Mouse (Mus musculus): Measurements from ENCODE around the gene Aar2.
"Not testable (repeated sequence)": the region's sequence is repeated elsewhere in the genome, so short reads cannot be mapped to it uniquely, and the experiment has no call there.

Aar2 gene

DNA sequence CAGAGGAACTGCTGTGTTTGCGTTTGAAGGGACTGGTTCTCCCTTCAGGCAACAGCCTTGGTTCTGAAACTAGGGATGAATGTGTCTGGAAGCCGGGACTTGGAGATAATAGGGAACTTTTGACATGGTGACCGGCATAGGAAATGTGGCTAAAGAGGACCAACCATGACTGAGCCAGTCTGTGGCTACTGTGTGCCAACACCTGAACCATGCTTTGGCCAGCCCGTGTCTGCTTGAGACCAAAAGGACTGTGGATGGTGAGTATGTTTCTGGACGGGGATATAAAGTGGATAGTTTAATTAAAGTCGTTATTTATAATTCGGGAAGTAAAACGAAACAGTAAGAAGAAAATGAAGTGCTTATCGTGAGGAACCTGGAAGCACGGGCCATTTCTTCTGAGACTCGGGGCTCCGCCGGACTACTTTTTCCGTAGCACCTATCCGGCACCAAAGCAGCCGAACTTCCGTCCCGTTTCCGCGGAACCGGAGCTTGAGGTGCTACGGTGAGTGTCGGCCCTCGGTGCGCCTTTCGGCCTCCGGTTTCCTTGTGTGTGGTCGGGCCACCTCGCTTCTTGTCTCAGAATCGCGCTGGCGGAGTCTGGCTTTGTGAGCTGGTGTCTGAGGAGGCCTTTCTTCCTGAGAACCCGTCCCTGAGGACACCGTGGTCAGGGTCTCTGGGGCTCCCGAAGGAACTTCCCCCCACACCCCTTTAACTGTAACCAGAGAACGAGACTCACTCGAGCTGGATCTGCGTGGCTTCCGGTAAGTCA is at the start of gene Aar2:
Gene Aar2 (plus strand): TSS at position 462 of the 769 bp plus-strand sequence.
- DNase-seq (ENCODE audit: low spot score) = peak; percentile 87

DNA sequence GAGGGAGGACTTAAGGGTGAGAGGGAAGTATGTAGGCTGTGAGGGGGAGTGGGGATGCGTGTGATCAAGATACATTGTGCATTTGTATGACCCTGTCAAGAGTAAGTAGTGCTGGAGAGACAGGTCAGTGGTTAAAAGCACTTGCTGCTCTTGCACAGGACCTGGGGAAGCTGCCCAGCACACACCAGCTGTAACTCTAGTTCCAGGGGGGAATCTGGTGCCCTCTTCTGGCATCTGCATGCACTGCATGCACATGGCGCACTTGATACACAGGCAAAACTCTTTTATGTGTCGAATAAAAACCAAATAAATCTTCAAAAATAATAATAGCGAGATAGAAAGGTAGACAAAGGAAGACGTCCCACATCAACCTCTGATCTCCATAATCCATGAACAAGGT is 49.5 kb upstream of the Aar2 start:
- peak; percentile 81 for DNase-seq (ENCODE audit: low spot score)

DNA sequence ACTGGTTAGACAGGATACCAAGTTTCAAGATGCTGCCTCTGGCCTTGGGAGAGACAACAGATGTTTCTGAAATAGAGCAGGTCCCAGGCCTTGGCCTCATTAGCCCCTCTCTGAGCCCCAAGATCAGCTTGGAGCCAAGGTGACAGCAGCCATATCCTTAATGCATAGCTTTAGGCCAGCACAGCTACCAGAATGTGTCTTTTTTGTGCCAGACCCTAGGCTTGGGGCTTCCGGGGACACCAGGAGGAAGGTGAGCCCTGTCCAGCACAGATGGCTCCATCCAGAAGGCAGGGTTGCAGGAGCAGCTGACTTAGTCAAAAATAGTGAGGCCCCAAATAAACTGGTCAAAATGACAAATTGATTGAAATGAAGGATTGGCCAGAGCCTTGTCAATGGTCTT is 46.4 kb upstream of the Aar2 start:
- no peak for DNase-seq (ENCODE audit: low spot score)

DNA sequence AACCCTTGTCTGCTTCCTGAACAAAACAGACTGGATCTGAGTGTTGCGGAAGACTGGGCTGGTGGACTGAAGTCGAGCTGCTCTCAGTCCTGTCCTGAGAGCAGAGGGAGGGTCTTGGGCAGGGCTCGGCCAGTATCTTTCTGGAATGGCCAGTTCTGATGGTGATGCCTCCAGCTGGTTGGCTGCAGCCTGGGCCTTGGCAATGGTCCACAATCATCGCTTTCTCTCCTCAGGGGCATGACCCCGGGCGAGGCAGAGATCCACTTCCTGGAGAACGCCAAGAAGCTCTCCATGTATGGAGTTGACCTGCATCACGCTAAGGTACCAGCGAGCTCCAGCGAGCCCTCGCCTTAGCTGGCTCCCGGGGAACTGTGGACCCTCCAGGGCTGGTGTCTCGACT is 41.9 kb upstream of the Aar2 start:
- no peak for DNase-seq (ENCODE audit: low spot score)

DNA sequence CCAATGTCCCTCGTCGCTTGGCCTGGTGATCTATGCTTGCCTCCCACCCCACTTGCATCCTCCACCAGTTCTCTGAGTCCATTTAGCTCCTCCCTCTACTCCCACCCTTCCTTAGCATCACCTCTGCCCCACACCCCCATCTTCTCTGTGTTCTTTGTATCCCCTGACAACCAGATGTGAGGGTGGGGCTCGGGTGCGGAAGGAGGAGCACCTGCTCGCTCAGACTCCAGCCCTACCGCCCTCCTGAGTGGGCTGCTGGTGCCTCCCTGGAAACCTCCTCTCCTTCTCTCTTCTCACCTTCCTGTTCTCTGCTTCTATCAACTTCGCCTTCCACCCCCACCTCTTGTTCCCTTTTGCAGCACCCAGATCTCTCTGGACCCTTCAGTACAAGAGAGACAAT is 35.4 kb upstream of the Aar2 start:
- no peak for DNase-seq (ENCODE audit: low spot score)

DNA sequence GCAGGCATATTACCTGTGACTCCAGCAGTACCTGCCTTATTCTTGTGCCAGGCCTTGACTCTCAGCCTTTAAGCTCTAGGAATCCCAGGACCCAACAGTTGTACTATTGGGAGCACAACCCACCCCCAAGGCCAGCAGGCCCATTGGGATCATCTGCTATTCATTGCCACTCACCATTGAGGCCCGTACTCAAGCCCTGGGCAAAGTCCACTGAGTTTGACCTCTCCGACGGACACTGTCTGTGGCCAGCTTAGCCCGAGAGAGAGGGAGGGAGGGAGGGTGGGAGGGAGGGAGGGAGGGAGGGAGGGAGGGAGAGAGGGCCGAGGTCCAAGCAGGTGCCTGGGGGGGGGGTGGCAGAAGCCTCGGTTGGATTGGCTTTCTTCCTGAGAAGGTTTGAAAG is 34.8 kb upstream of the Aar2 start:
- DNase-seq (ENCODE audit: low spot score) = no peak

DNA sequence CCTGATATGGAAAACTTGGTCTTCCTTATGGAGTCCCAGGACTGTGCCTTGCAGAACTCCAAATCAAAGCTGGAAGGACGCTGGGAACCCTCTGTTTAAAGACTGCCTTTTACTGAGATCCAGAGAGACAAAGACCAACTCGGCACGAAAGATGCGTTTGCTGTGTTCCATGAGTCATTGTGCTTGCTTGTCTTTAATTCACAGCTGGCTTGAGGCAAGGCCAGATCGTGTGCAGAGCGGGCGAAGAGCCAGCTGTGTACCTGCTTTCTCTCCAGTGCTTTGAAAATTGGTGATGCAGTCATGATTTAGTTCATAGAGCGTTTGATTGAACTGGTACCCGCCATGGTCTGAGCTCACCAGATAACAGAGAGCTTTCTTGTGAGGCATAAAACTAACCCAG is 32.3 kb upstream of the Aar2 start:
- no peak for DNase-seq (ENCODE audit: low spot score)

DNA sequence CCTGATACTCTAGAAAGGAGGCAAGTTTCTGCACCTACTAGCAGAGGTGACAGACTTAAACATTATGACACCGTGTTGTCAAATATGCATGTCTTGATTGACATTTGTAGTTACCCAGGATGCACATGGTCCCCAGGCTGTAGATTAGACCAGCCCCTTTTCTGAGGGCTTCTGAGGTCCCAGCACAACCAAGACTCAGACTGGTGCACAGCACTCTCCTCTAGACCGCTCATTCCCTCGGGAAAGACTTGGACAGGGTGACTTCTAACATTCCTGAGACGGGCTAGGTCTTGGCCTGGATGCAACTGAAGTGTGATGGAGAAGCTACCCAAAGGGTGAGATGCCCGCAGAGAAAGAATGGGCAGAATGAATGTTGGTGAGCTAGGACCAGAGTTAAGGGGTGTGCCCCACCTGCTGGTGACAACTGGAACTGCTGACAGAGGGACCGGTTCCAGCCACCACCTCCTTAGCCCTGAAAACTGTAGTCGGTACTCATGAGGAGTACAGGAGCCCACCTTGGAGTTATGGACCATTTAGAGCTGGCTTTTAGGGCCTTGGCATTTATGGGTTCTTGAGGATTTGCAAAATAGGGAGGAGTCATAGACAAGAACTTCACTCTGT is 31.7 kb upstream of the Aar2 start:
- peak; percentile 80 for DNase-seq (ENCODE audit: low spot score)

DNA sequence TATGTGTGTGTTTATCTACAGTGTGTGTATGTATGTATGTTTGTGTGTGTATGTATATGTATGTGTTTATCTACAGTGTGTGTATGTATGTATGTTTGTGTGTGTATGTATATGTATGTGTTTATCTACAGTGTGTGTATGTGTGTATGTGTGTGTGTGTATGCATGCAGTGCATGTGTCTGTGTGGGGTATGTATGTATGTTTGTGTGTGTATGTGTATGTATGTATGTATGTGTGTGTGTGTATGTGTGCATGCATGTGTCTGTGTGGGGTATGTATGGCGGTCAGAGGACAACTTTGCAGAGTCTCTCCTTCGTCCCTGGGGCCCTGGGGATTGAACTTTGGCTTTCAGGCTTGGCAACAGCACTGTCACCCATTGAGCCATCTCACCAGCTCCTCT is 30.7 kb upstream of the Aar2 start:
- not testable (repeated sequence) for DNase-seq (ENCODE audit: low spot score)

DNA sequence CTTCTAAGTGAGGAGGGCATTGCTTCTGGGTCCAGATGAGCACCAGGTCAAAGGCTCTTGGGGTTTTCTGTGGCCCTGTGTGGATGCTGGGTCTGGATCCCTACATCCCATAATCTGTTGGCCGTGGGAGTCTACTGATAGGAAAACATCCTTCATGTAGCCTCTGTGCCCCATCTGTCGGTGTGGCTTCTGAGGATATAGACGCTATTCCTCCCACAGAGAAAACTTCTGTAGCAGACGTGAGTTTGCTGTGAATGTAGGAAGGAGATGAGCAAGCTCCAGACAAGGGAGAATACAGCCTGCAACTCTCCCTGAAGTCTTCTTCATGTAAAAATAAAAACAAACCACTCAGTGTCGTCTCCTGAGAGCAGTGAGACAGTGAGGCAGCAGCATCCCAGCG is 29.1 kb upstream of the Aar2 start:
- no peak for DNase-seq (ENCODE audit: low spot score)

DNA sequence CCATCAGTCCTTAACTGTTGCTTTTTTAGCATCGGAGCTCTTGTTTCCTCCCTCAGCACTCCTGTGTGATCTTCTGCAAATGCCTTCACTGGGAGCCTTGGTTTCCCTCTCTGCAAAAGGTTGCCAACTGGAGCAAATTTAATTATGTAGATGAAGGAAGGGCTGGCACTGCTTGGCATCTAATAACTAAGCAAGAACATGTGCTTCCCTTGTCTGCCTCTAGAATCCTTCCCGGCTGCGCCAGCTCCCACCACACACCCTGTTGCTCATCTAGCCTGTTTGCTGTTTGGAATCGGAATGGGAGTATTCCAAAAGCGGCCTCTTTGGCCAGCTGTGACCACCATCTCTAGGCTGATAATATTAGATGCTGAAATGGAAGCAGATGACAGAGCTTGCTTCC is 27.8 kb upstream of the Aar2 start:
- DNase-seq (ENCODE audit: low spot score) = no peak

DNA sequence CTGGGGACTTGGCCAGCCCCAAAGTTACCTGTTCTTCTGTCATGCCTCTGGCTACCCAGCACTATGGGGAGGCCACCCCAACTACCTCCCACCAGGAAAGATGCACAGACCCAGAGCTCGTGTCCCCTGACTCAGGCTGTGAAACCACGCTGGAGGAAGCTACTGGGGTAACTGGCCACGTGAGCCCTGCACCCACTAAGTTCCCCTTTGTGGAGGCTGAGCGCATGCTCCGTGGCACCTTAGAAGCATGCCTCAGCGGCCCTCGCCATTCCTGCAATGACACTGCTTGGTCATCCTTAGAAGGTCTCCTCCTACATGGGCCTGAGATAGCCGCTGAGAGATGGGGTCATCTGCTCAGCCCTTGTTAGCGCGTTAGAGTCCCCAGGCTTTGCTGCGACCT is 24.4 kb upstream of the Aar2 start:
- DNase-seq (ENCODE audit: low spot score) = no peak

DNA sequence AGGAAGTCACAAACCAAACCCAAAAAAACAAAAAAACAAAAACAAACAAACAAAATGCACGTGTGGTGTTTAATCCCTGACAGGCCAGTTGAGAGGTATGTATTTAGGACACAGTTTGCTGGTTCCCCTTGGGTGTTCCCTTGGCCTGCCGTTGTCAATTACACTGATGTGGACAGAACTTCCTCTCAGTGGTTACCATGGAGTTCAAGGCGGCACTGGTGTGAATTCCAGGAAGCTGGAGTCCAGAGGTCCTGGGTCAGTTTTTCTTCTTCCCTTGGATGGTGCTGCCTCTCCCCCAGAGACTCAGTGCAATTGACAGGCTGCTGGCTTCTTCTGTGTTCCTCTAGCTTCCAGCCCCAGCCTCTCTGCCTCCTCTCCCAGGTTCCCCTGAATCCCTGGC is 23.3 kb upstream of the Aar2 start:
- peak; percentile 15 for DNase-seq (ENCODE audit: low spot score)

DNA sequence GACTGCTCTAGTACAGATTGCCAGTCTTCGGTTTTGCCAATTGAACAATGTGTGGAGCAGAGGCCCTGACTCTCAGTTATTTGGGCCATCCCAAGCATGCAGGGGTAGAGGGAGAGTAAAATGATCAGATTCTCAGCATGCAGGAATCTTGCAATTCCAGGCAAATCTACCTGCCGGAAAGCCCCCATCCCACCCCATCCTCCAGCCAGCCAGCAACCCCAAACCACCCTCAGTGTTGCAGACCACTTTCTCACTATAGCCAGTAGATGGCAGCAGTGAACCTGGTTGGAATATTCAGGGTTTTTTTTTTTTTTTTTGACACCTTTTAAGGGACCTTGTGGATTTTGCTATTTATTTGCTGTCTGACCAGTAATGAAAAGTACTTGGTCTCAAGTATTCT is 17.7 kb upstream of the Aar2 start:
- DNase-seq (ENCODE audit: low spot score) = peak; percentile 82

DNA sequence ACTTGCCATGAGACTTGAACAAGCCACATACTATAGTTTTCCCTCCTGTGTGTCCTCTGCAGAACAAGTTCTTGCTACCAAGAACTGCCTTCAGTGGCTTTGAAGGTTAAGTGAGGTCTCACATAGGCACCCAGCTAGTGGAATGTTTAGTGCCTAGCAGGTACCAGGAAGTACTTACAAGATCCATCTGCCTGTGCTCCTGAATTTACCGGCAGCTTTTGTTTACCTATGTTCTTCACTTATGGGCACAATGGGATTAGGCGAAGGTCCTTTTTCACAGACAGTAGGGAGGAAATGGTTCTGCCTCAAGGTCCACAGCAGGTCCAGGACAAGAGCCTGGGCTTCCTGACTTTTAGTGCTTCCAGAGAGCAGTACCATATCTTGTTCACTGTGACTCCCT is 14.2 kb upstream of the Aar2 start:
- DNase-seq (ENCODE audit: low spot score) = no peak

DNA sequence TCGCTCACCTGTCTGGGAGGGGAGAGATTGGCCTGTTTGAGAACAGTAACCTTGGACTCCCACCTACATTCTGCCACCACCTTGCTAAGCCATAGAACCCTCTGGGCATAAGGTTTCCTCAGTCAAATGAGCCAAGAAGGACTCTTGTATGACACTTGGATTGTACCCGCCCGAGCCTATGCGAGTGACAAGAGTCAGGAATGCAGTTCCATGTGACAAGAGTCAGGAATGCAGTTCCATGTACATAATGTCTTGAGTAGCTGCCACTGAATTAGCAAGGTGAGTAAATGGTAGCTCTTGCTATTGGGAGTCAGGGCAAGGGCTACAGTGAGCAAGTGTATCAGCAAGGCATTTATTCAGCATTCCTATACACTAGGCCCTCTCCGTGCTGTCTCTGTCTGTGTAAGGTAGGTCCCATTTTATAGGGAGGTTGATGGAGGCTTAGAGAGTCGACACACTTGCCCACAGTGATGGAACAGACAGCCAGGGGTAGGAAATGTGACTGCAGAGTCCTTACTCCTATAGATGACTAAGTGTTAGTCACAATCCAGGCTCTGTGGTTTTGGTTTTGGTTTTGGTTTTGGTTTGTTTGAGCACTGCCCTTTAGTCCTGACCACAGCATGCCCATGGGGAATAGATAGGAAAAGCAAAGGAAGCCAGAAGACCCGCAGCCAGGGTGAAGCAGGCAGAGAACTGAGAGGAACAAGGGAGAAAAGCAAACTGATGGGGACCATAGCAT is 8.4 kb upstream of the Aar2 start:
- DNase-seq (ENCODE audit: low spot score) = no peak

DNA sequence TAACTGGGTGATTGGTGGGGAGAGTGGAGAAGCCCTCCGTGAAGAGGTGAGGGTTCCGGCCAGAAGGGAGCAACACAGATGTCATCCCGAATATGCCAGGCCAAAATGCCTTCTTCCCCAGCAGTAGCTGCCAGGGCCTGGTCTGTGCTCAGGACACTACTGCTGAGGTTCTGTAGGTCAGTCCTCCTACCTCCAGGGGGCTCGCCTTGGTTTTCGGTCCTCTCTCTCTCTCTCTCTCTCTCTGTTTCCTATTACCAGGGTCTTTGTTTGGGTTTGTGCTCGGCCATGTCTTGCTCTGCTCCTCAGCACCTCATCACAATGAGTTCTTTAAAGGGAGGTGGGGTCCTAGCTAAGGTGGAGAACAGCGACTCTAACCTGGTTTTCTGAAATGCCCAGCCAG is 6.4 kb upstream of the Aar2 start:
- no peak for DNase-seq (ENCODE audit: low spot score)

DNA sequence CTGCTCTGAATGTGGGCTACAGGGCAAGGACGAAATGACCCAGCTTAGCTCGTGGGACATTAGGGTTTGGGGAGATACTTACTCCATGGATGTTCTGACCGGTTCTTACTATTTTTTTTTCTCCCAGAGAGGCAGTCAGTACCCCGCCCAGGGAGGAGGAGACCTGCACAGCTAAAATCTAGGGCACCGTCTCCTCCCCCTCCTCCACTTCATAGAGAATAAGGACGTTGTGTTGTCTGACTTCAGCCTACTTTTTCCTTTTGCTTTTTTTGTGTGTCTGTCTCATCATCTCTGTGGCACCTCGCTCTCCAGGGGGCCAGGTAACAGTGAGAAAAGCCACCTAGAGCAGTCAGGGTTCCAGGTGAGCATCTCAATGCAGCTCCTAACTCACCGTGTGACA is 5.0 kb upstream of the Aar2 start:
- DNase-seq (ENCODE audit: low spot score) = no peak

DNA sequence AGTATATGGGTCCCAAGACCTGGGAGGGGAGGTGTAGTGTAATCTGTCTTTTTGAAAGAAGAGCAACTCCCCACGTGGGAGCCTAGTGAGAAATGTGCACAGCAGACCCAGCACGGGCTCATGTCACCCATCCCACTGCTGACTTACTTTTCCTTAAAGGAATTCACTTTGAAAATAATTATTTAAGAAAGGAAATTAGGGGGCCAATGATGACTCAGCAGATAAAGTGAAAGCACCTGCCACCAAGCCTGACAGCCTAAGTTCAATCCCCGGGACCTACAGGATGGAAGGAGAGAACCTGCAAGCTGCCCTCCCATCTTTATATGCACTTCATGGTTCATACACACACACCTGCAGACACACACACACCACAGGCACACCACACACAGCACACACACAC is 3.6 kb upstream of the Aar2 start:
- no peak for DNase-seq (ENCODE audit: low spot score)

DNA sequence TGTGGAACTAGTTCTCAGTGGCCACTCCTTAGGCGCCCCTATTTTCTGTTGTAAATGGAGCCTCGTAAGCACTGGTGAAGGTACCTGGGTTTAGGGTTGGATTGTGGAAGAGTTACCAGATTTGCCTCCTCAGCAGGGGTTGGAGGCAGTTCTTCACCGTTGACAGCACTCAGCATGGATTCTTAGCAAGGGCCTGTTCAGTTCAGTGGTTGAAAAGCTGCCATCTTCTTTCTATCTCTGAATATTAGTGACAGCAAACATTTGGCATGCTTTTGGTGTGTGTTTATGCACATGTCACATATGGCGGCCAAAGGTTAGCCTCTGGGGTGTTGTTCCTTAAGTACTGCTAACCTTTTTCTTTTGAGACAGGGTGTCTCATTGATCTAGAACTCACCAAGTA is 5.0 kb downstream of the Aar2 start:
- DNase-seq (ENCODE audit: low spot score) = no peak

DNA sequence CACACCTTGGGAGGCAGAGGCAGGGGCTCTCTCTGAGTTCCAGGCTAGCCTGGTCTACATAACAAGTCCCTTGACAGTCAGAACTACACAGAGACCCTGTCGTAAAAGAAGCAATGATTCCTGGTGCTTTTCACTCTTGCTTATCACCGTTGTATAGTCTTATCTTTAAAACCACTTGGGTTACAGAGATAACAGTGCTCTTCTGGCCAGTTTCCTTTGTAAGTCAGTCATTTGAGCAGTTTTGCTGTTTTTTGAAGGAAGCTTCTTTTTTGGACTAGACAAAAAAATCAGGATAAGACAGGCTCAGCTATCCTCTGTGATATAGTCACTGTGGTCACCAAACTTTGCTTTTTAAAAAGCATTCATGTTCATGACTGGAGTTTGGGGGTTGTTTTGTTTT is 14.4 kb downstream of the Aar2 start:
- DNase-seq (ENCODE audit: low spot score) = no peak

DNA sequence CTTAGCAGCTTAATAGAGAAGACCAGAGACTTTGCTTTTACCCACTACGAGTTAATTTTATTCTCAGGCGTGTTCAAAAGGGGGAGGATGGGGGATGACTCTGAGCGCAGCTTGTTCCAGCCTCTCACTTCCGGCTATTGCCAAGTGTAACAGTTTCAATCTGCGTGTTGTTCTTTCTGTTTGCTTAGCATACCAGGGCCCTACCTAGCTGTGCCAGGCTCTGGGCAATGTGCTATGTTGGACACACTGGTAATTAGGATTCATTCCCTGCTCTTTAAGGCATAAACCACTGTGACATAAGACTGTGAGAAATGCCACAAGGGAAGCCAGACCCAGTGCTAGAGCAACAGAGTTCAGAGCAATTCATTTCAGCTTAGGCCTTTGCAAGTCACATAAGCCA is 16.2 kb downstream of the Aar2 start:
- no peak for DNase-seq (ENCODE audit: low spot score)

DNA sequence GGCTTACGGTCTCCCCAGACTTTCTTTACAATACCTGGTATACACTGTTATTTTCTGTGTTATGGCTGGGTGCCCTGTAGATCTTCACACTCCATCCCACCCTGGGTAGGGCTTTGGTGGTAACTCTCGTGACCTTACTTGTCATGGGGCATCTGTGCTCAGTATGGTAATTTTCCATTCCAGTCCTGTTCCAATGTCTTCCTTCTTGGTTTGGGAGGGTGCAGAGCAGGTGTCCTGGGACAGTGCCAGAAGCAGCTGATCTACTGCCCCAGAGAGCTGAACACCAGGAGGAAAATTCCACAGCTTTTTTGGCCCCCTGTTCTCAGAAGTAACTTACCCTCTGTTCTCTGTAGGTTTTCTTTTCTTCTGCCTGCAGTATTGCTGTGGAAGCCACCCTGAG is 19.1 kb downstream of the Aar2 start:
- DNase-seq (ENCODE audit: low spot score) = no peak
